Mouse (Mus musculus): Measurements from ENCODE around the gene Klhl30.
A peak's percentile ranks its signal among the peaks of the same experiment; 100 is the strongest.

Gene Klhl30

DNA sequence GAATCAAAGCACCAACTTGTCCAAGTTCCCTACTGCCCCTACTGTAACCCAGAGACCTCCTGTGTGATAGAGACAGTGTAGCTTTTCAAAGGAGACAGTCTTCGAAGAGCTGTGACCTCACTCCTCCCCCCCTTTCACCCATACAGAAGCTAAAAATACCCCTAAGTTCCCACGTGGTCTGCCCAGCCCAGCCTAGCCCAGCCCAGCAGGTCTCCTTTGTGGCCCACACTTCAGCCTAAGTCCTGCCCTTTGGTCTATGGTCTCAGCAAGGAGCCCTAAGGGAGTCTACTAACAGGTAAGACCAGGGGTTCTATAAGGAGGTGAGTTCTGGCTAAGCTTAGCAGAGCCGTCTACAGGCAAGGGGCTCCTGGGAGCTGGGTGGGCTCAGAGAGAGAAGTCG, at the start of gene Klhl30:
Gene Klhl30 (plus strand): TSS at position 176 of the 400 bp plus-strand sequence.
- DNase-seq: no peak

GRCm38 (mm10) chr1:91301206-91301920, 49.5 kb upstream of the Klhl30 start:
- peak; percentile 69 to 70 for DNase-seq

- no peak for DNase-seq
Measured at GRCm38 (mm10) chr1:91302021-91302420, 48.8 kb upstream of the Klhl30 start.

DNA sequence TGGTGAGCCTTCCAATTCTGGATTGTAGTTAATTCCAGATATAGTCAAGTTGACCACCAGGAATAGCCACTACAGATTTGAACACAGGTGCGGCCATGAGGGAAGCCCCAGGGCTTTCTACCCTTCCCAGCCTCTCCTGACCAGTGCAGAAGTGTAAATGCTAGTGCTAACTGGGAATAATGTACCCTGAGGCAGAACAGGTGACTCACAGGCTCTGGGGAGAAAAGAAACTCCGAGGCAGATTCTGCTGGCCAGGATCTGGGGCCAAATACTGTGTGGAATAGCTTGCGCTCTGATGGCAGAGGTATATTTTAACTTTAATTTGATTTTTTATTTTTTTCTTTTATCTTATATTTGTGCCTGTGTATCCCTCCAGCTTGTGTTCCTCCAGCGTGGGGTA, 46.2 kb upstream of the Klhl30 start:
- DNase-seq: no peak

GRCm38 (mm10) chr1:91309366-91310085, 41.3 kb upstream of the Klhl30 start:
- DNase-seq: peak; percentile 41 to 78

DNA sequence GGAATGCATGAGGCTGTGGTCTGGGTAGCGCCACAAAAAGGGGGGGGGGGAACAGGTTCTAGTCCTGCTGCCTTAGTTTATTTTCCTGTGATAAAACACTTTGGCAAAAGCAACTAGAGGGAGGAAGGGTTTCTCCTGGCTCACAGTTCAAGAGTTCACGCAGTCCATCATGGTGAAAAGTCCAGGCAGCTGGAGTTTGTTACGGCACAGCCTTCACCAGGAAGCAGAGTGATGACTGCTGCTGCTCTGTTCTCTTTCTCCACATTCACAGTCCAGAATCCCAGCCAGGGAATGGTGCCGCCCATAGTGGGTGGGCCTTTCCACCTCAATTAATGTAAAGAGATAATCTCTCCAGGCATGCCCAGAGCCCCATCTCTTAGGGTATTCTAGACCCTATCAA, 38.5 kb upstream of the Klhl30 start:
- DNase-seq: no peak

DNA sequence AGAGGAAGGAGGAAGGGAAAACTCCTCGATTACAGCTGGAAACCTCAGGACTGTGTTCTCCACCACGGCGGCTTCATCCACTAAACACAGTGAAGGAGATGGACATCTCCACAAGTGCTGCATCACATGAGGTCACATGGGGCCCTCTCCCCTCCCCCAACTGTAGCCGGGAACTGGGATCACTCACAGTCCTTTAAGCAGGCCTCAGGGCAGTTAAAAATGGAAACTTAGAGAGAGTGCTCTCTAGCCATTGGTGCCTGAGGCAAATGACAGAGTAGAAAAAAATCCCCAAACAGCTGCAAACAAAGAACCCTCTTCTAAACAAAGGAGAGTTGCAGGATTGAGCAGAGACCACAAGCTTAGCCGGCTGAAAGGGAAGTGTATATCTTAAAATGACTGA, 37.6 kb upstream of the Klhl30 start:
- DNase-seq: no peak

DNA sequence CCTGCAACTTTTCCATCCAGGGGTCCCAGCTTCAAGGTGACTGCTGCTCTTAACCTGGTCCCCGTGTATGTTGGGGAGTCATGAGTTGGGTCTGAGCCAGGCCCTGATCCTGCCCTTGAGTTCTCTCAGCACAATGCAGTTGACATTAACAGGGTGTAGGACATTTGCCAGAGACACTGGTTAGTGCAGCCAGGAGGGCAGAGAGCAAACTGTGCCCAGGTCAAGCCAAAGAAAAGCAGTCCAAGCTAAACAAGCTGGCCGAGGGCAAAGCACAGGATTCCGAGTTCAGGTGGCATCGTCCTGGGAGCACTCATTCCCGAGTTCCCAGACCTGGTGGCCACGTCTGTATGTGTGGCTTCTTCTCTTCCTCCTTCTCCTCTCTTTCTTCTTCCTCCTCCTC, 33.2 kb upstream of the Klhl30 start:
- peak; percentile 67 to 80 for DNase-seq

DNA sequence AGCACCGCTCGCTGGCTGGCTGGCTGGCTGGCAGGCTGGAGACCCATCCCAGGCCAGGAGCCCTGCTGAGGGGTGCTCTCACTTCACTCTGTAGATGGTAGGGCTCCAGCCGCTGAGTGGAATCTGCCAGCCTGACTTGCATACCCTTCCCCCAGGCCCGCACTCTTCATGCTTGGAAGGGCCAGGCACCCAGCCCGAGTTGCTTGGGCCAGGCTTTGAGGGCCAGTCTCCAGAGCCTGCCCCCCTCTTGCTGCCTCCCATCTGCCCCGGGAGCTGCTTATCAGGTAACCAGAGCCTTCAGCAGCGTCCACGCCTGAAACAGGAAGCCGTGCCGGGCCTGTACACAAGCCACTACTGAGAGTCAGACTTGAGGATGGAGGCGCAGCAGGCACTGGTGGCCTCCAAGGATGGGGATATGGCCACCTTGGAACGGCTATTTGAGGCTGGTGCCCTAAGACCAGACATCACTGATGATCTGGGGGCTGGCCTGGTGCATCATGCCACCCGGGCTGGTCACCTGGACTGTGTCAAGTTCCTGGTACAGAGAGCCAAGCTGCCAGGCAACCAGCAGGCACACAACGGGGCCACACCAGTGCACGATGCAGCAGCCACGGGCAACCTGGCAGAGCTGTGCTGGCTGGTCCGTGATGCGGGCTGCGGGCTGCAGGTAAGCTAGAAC, 28.9 kb upstream of the Klhl30 start, which contains the start of gene Espnl:
Gene Espnl (plus strand): TSS at position 316 of the 679 bp plus-strand sequence.
- DNase-seq: peak in 1 of 2 experiments; percentile 13

- DNase-seq: no peak
Measured at GRCm38 (mm10) chr1:91324646-91325045, 26.2 kb upstream of the Klhl30 start.

GRCm38 (mm10) chr1:91325488-91326042, 25.3 kb upstream of the Klhl30 start:
- DNase-seq: no peak

DNA sequence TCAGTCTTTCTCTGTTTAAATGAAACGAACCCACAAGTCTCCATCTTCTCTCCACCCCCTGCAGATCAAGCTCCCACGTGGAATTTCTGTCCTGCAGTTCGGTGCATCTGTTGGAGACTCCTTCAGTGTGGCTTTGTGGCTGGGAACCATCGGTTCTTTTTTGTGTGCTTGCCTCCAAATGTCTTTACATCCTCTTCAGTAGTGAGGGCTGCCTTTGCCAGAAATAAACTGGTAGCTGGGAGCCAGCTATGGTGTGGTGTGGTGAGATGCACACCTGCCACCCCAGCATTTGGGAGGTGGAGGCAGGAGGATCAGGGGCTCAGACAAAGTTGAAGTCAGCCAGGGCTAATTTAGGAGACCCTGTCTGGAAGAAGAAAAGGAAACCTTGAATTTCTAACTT, 18.7 kb upstream of the Klhl30 start:
- no peak for DNase-seq

- DNase-seq: no peak
Measured at GRCm38 (mm10) chr1:91333582-91333981, 17.2 kb upstream of the Klhl30 start.

DNA sequence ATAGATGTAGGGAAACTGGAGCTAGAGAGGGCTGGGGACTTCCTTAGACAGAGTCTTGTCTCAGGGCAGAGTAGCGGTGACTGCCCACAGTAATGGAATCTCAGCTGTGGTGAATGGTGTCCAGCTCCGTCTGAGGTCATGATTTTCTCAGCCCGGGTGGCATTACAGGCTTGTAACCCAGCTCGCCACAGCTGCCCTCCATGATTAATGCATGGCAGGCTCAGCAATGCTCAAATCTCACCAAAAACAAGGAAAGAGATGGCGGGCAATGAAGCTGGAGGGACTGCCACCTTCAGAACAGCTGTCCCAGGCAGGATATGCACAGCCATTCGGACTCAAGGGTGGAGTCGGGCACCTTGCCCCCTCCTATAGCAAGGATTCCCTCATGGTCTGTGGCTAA, 13.5 kb upstream of the Klhl30 start:
- DNase-seq: no peak

DNA sequence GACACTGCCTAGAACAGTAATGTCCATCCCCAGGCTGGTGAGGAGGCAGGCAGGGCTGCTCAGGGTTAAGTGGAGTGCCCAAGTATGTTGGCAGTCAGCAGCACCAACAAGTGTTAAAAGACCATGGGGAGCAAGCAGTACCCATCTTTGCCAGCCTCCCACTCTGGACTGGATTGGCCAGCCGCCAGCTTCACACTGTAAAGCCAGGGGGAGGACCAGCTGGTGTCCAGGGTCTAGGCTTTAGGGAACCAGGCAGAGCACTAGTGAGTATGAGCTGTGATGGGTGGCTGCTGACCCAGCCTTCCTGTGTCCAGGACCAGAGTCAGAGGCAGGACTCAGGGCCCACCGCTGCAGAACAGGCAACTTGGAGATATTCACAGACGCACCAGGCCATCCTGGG, 6.8 kb upstream of the Klhl30 start:
- no peak for DNase-seq

DNA sequence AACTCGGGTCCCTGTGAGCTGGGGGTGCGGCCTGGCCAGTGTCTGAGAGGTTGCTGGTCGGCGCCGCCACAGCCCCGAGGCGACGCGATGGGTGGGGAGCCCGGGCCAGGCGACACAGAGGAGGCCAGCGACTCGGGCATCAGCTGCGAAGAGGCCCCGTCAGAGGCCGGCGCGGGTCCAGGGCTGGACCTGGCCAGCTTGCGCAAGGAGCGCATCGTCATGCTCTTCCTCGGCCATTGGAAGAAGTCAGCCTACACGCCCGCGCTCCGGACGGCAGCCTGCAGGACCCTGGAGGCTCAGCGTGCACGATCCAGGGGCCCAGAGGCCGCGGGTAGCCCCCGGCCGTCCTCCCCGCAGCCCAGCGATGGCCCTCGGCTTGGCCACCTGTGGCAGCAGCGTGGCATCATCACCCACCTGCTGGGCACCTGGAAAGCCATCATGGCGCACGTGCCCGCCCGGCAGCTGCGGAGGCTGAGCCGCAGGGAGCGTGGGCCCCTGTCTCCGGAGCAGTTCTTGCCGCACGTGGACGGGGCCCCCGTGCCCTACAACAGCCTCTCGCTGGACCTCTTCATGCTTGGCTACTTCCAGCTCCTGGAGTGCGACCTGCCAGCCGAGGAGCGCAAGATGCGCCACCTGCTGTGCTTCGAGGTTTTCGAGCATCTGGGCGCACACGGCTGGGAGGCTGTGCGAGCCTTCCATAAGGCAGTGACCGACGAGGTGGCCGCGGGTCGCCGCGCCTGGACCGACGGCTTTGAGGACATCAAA, 5.7 kb upstream of the Klhl30 start:
- DNase-seq: peak; percentile 60 to 79

DNA sequence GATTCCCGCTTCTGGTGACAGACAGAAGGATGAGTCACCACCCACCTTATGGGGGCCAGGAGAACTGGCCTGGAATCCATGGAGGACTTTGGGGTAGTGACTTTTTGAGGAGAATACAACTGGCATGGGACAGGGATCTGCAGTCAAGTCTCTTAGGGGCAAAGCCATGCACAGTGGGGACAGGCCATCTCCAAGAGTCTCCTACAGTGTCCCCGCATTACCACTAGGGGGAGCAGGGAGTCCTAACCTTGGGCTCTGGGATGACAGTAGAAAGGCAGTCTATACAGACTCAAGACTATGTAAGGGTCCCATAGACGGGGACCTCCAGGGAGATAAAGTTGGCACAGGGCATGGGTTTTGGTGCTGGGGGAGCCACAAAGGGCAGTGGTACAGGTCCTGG, 3.9 kb upstream of the Klhl30 start:
- DNase-seq: peak in 1 of 2 experiments; percentile 73

- no peak for DNase-seq
Measured at GRCm38 (mm10) chr1:91351249-91351648, 433 bp downstream of the Klhl30 start.

DNA sequence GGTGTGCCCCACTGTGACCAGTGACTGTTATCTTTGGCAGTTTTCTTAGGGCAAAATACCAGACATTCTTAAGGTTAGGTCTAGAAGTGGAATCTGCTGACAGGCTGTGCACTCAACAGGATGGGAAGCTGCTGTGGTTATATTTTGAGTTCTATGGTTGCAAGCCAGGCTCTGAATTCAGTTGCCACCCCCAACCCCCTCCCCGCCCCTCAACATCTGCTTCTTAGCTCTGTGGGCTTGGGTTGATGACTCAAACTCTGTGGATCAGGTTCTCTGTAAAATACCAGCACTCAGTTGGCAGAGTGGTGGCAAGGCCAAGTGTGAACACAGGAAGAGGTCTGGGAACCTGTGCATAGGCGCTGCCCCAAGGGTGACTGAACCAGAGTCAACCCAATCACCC, 1.5 kb downstream of the Klhl30 start:
- no peak for DNase-seq

- no peak for DNase-seq
Measured at GRCm38 (mm10) chr1:91356105-91356504, 5.3 kb downstream of the Klhl30 start.

DNA sequence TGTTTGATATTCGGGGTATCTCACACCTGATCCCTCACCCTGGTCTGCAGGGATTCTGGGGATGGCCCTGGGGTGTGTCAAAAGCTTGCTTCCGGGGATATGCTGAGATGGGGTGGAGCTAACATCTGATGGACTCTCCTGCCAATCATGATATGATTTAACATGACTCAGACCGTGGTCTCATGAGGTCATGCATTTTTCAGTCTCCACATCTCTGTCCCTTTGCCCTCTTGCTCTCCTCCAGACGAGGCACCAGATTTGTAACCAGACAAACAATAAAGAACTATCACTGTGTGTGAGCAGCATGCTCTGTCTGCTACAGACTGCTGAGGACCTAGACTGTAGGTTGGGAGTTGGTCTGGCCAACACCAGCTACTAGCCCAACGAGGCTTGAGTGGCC, 11.3 kb downstream of the Klhl30 start:
- no peak for DNase-seq

DNA sequence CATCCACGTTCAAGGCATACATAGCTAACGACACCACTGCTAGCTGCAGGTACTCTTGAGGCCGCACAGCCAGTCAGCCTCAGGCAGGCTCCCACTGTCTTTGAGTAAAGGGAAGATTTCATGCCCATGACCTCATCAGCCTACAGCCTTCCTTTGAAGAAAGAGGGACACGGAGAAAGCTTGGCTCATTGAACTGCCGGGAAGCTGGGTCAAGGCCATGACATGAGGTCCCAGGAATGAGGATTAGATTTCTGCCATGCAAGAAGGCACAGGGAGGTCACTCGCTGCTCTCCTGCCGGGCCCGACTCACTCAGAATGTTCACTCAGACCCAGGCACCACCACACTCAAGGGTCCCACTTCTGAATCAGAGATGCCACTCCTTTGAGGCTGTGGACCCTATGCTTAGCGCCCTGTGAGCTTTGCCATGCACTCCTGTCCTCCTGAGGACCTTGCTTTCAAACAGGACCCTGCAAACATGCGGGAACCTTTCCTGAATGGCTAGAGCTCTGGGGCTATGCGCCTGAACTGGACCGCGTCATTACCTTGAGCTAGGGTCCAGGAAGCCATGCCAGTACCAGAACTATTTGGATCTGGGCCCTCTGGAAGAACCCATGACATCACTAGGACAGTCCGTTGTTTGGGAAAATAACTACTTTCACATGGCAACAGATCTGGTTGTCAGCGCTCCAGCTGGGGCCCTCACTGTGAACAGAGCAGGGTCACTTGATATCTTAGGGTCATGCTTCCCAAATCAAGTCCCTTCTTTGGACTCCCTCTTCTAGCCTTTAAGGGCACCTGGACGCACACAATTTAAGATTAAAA, 14.2 kb downstream of the Klhl30 start:
- DNase-seq: no peak

Data from kidney, postnatal 25 days (tissue).